Mouse (Mus musculus): Measurements from ENCODE around the gene Cfap43.

DNA sequence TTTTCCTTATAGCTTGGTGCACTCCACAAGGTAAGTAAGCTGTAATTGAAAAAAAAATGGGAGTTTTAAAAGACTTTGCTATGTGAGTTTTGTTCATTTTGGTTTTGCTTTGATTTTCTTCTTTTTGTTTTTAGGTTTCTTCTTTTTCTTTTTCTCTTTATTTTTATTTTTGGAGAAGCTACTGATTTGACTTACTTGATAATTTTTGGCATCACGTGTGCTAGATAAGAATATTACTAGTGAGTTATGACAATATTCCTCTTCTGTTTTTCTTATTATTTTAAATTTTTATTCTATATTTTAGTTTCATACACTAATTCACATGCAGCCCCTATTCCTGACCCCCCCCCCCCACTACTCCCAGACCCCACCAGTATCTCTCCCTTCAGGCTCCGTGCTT lies 7.9 kb upstream of the Cfap43 start:
- TF ChIP-seq POLR2A (IDR thresholded peaks at IDR 0.05; ENCODE audit: low read depth, low read length) (no peak), CTCF (IDR thresholded peaks at IDR 0.05; ENCODE audit: extremely low read depth, insufficient read depth, insufficient read length, insufficient replicate concordance) (no peak)
